Mouse (Mus musculus) NIH3T3 (cell line): Measurements from ENCODE around the gene Rab3il1.
A peak's percentile ranks its signal among the peaks of the same experiment; 100 is the strongest.

ENCODE experiments used
- DNase-seq: peaks from one replicate; pipeline ENCODE4 v3.0.0-alpha.2; 2012; ENCODE audit warnings: low read depth

The Rab3il1 gene

GRCm38 (mm10) chr19:10013913-10014312 lies 12.4 kb downstream of the Rab3il1 start:
- peak; percentile 89 for DNase-seq

- DNase-seq: no peak
Observed at GRCm38 (mm10) chr19:10014824-10015223, 13.4 kb downstream of the Rab3il1 start.

- DNase-seq: no peak
Observed at GRCm38 (mm10) chr19:10015442-10015841, 14.0 kb downstream of the Rab3il1 start.

GRCm38 (mm10) chr19:10016151-10016550 lies 14.7 kb downstream of the Rab3il1 start:
- no peak for DNase-seq

GRCm38 (mm10) chr19:10017637-10018526 lies 16.4 kb downstream of the Rab3il1 start:
- DNase-seq: no peak

GRCm38 (mm10) chr19:10018527-10018818 lies 17.0 kb downstream of the Rab3il1 start:
- DNase-seq: no peak

- DNase-seq: no peak
Observed at GRCm38 (mm10) chr19:10019214-10019760, 17.8 kb downstream of the Rab3il1 start.

GRCm38 (mm10) chr19:10021981-10022380 lies 20.5 kb downstream of the Rab3il1 start:
- no peak for DNase-seq

- peak; percentile 91 for DNase-seq
Observed at GRCm38 (mm10) chr19:10022414-10023303, 21.2 kb downstream of the Rab3il1 start.

- DNase-seq: no peak
Observed at GRCm38 (mm10) chr19:10023304-10023758, 21.9 kb downstream of the Rab3il1 start.

GRCm38 (mm10) chr19:10025169-10025875 lies 23.9 kb downstream of the Rab3il1 start:
- DNase-seq: peak; percentile 88

GRCm38 (mm10) chr19:10029746-10030145 lies 28.3 kb downstream of the Rab3il1 start:
- DNase-seq: no peak

GRCm38 (mm10) chr19:10033211-10033973 lies 31.9 kb downstream of the Rab3il1 start:
- peak; percentile 87 for DNase-seq

GRCm38 (mm10) chr19:10034356-10034755 lies 32.9 kb downstream of the Rab3il1 start:
- DNase-seq: no peak

GRCm38 (mm10) chr19:10034785-10035447 lies 33.4 kb downstream of the Rab3il1 start:
- DNase-seq: peak; percentile 94

GRCm38 (mm10) chr19:10037534-10037933 lies 36.1 kb downstream of the Rab3il1 start:
- DNase-seq: no peak

- no peak for DNase-seq
Observed at GRCm38 (mm10) chr19:10038364-10038763, 36.9 kb downstream of the Rab3il1 start.

GRCm38 (mm10) chr19:10038910-10039309 lies 37.4 kb downstream of the Rab3il1 start:
- peak; percentile 79 for DNase-seq

- no peak for DNase-seq
Observed at GRCm38 (mm10) chr19:10039615-10040014, 38.1 kb downstream of the Rab3il1 start.

- DNase-seq: no peak
Observed at GRCm38 (mm10) chr19:10040866-10041387, 39.5 kb downstream of the Rab3il1 start.
